Mouse (Mus musculus) lung, embryonic 14.5 days (tissue): ENCODE results near the gene Foxp1. TPM values are rescaled to one million over a fixed set of nuclear protein-coding genes. Genes with fewer than 3 reads are reported as not detected.

Experiments used
- ATAC-seq: fragments of 200-750 bp; cut with Nextera tagmentation; 2 replicates; pipeline ENCODE4 v1.8.0; 2017; ENCODE audit warnings: mild to moderate bottlenecking, moderate TSS enrichment, moderate library complexity; ENCODE audit not compliant: insufficient read depth
- DNase-seq: peaks from one replicate; pipeline ENCODE4 v3.0.0-alpha.2; 2015
- H3K27ac ChIP-seq: fragments of 300-500 bp; sonication (generic); 2 replicates; pipeline ENCODE4 v1.5.1; 2014; ENCODE audit warnings: low read depth, mild to moderate bottlenecking, moderate library complexity
- H3K27me3 ChIP-seq: fragments of 300-500 bp; sonication (generic); 2 replicates; pipeline ENCODE4 v1.6.1; 2014; ENCODE audit warnings: low read length, control low read depth; ENCODE audit not compliant: insufficient read depth
- H3K36me3 ChIP-seq: fragments of 300-500 bp; sonication (generic); 2 replicates; pipeline ENCODE4 v1.6.1; 2014; ENCODE audit warnings: control low read depth; ENCODE audit not compliant: insufficient read depth
- H3K4me1 ChIP-seq: fragments of 300-500 bp; sonication (generic); 2 replicates; pipeline ENCODE4 v1.6.1; 2014; ENCODE audit warnings: antibody characterized with exemption, control low read depth; ENCODE audit not compliant: insufficient read depth
- H3K4me2 ChIP-seq: fragments of 300-500 bp; sonication (generic); 2 replicates; pipeline ENCODE4 v1.6.1; 2014; ENCODE audit warnings: mild to moderate bottlenecking
- H3K4me3 ChIP-seq: fragments of 300-500 bp; sonication (generic); 2 replicates; pipeline ENCODE4 v1.5.1; 2014; ENCODE audit warnings: low read depth, low read length
- H3K9ac ChIP-seq: fragments of 300-500 bp; sonication (generic); 2 replicates; pipeline ENCODE4 v1.6.1; 2014
- H3K9me3 ChIP-seq: fragments of 300-500 bp; sonication (generic); 2 replicates; pipeline ENCODE4 v1.6.1; 2016; ENCODE audit warnings: low read depth, low read length, control low read depth
- CTCF ChIP-seq: IDR thresholded peaks from 2 replicates; pipeline ENCODE4 v1.5.1; 2016; ENCODE audit warnings: antibody characterized with exemption, low read depth
- WGBS: fragments of 180-500 bp; shearing (Covaris S2); extraction: QIAGEN DNeasy Blood & Tissue Kit; methylation state at CpG from one replicate; pipeline ENCODE4 v1.1.7; 2014; 5-methylcytosine and 5-hydroxymethylcytosine counted together
- polyA plus RNA-seq: library from polyadenylated mRNA; unstranded; fragments of >200 nt; fragmentation: Nextera tagmentation; extraction: Ambion mirVana; gene quantifications from 2 replicates; pipeline ENCODE4 v1.2.1, GENCODE M21; 2014

The Foxp1 gene
- polyA plus RNA-seq, 1 experiment from 2014 or later = 111 TPM

GRCm38 (mm10) chr6:98956522-98957169 is 565.9 kb downstream of the Foxp1 start:
- H3K9ac ChIP-seq = no peak overlapping the region
- H3K9me3 ChIP-seq = no peaks in the 10 kb centered on the region
- H3K4me2 ChIP-seq = no peak overlapping the region
- DNase-seq (no peak), ATAC-seq (no peak)
- no peaks in the 10 kb centered on the region for H3K27me3 ChIP-seq
- no peak overlapping the region for H3K4me3 ChIP-seq
- no peak overlapping the region for H3K27ac ChIP-seq
- peaks cover 18% of the 10 kb centered on the region; the same call in 1 of the 2 replicates for H3K36me3 ChIP-seq
- TF ChIP-seq CTCF = no peak
- WGBS = 71% methylated on average over 9 of the region's 9 CpGs
- no peaks in the 10 kb centered on the region for H3K4me1 ChIP-seq

GRCm38 (mm10) chr6:98955706-98956105 is 566.8 kb downstream of the Foxp1 start:
- DNase-seq (peak; percentile 26), ATAC-seq (no peak)
- peaks cover 18% of the 10 kb centered on the region; the same call in 1 of the 2 replicates for H3K36me3 ChIP-seq
- TF ChIP-seq CTCF = no peak
- 68% methylated on average over 6 of the region's 6 CpGs for WGBS
- no peak overlapping the region for H3K4me3 ChIP-seq
- no peak overlapping the region for H3K9ac ChIP-seq
- no peaks in the 10 kb centered on the region for H3K27me3 ChIP-seq
- no peak overlapping the region for H3K27ac ChIP-seq
- H3K4me2 ChIP-seq = no peak overlapping the region
- H3K4me1 ChIP-seq = peaks cover 6% of the 10 kb centered on the region
- H3K9me3 ChIP-seq = no peaks in the 10 kb centered on the region

- WGBS = 91% methylated on average over 5 of the region's 5 CpGs
- no peak for TF ChIP-seq CTCF
Measured at GRCm38 (mm10) chr6:98954439-98954838, 568.1 kb downstream of the Foxp1 start.

GRCm38 (mm10) chr6:98949703-98950191 is 572.8 kb downstream of the Foxp1 start:
- H3K4me1 ChIP-seq = peaks cover 40% of the 10 kb centered on the region
- no peaks in the 10 kb centered on the region for H3K9me3 ChIP-seq
- H3K36me3 ChIP-seq = peaks cover 21% of the 10 kb centered on the region; the same call in 1 of the 2 replicates
- H3K27ac ChIP-seq = peak overlapping the region; percentile 94
- peak; percentile 48; the same call in 1 of the 2 replicates for ATAC-seq
- peak overlapping the region; percentile 40 for H3K9ac ChIP-seq
- TF ChIP-seq CTCF = no peak
- H3K27me3 ChIP-seq = no peaks in the 10 kb centered on the region
- no peak overlapping the region for H3K4me3 ChIP-seq
- DNase-seq = peak; percentile 70
- 10% methylated on average over 6 of the region's 6 CpGs for WGBS
- H3K4me2 ChIP-seq = peak overlapping the region; percentile 25

More at GRCm38 (mm10) chr6:98954439-98954838, 568.1 kb downstream of the Foxp1 start:
- H3K4me2 ChIP-seq = no peak overlapping the region
- no peak for DNase-seq
- no peaks in the 10 kb centered on the region for H3K27me3 ChIP-seq
- ATAC-seq = no peak
- H3K9me3 ChIP-seq = no peaks in the 10 kb centered on the region
- H3K4me1 ChIP-seq = peaks cover 17% of the 10 kb centered on the region
- H3K36me3 ChIP-seq = peaks cover 18% of the 10 kb centered on the region; the same call in 1 of the 2 replicates
- no peak overlapping the region for H3K9ac ChIP-seq
- H3K4me3 ChIP-seq = no peak overlapping the region
- no peak overlapping the region for H3K27ac ChIP-seq

- H3K4me3 ChIP-seq = no peak overlapping the region
- no peak for TF ChIP-seq CTCF
- peak overlapping the region; percentile 25 for H3K4me2 ChIP-seq
- ATAC-seq = no peak
- H3K36me3 ChIP-seq = peaks cover 21% of the 10 kb centered on the region; the same call in 1 of the 2 replicates
- H3K9me3 ChIP-seq = no peaks in the 10 kb centered on the region
- H3K4me1 ChIP-seq = peaks cover 41% of the 10 kb centered on the region
- WGBS = 42% methylated on average over 7 of the region's 7 CpGs
- DNase-seq = peak; percentile 90
- no peaks in the 10 kb centered on the region for H3K27me3 ChIP-seq
- H3K9ac ChIP-seq = peak overlapping the region; percentile 40; the same call in 1 of the 2 replicates
- peak overlapping the region; percentile 94 for H3K27ac ChIP-seq
Measured at GRCm38 (mm10) chr6:98949286-98949685, 573.2 kb downstream of the Foxp1 start.

- H3K9ac ChIP-seq = no peak overlapping the region
- ATAC-seq = no peak
- DNase-seq = no peak
- WGBS = 86% methylated on average over 21 of the region's 21 CpGs
- no peak for TF ChIP-seq CTCF
- H3K27me3 ChIP-seq = no peaks in the 10 kb centered on the region
- no peak overlapping the region for H3K4me2 ChIP-seq
- no peak overlapping the region for H3K4me3 ChIP-seq
- H3K9me3 ChIP-seq = no peaks in the 10 kb centered on the region
- H3K27ac ChIP-seq = peak overlapping the region; percentile 94
- peaks cover 26% of the 10 kb centered on the region; the same call in 1 of the 2 replicates for H3K36me3 ChIP-seq
- H3K4me1 ChIP-seq = peaks cover 44% of the 10 kb centered on the region
Measured at GRCm38 (mm10) chr6:98948153-98949141, 574.1 kb downstream of the Foxp1 start.
